Mouse (Mus musculus) lung, embryonic 15.5 days (tissue): ENCODE measurements at regions not wholly inside any gene's neighbourhood (a gene's known extent, or its start where the extent isn't known, plus 50 kb on each side); places are given as distances from the start of the nearest gene placed in this dataset.
A peak's percentile ranks its signal among the peaks of the same experiment; 100 is the strongest.

Source experiments
- ATAC-seq: fragments of 200-750 bp; cut with Nextera tagmentation; 2 replicates; pipeline ENCODE4 v1.8.0; 2017; ENCODE audit warnings: moderate number of reproducible peaks, borderline replicate concordance; ENCODE audit not compliant: low FRiP score, low TSS enrichment; ENCODE audit errors: extremely low read depth
- H3K27ac ChIP-seq: fragments of 300-500 bp; sonication (generic); 2 replicates; pipeline ENCODE4 v1.5.1; 2015; ENCODE audit warnings: moderate library complexity, mild to moderate bottlenecking, inconsistent platforms
- H3K27me3 ChIP-seq: fragments of 300-500 bp; sonication (generic); 2 replicates; pipeline ENCODE4 v1.6.1; 2015; ENCODE audit warnings: inconsistent platforms
- H3K36me3 ChIP-seq: fragments of 300-500 bp; sonication (generic); 2 replicates; pipeline ENCODE4 v1.6.1; 2015; ENCODE audit warnings: inconsistent platforms
- H3K4me1 ChIP-seq: fragments of 300-500 bp; sonication (generic); 2 replicates; pipeline ENCODE4 v1.6.1; 2015; ENCODE audit warnings: inconsistent platforms
- H3K4me2 ChIP-seq: fragments of 300-500 bp; sonication (generic); 2 replicates; pipeline ENCODE4 v1.6.1; 2015; ENCODE audit warnings: inconsistent platforms, mild to moderate bottlenecking, moderate library complexity
- H3K4me3 ChIP-seq: fragments of 300-500 bp; sonication (generic); 2 replicates; pipeline ENCODE4 v1.5.1; 2015; ENCODE audit warnings: mild to moderate bottlenecking, inconsistent platforms
- H3K9ac ChIP-seq: fragments of 300-500 bp; sonication (generic); 2 replicates; pipeline ENCODE4 v1.6.1; 2015; ENCODE audit warnings: inconsistent platforms
- H3K9me3 ChIP-seq: fragments of 300-500 bp; sonication (generic); 2 replicates; pipeline ENCODE4 v1.6.1; 2016; ENCODE audit warnings: inconsistent platforms
- WGBS: fragments of 180-500 bp; shearing (Covaris S2); methylation state at CpG from one replicate; pipeline ENCODE4 v1.1.7; 2015; 5-methylcytosine and 5-hydroxymethylcytosine counted together

- H3K4me1 ChIP-seq, result no peaks in the 10 kb centered on the region
- no peaks in the 10 kb centered on the region for H3K36me3 ChIP-seq
- ATAC-seq, result no peak
- no peak overlapping the region for H3K27ac ChIP-seq
- WGBS, result 60% methylated on average over 9 of the region's 9 CpGs
- H3K4me2 ChIP-seq, result no peak overlapping the region
- H3K27me3 ChIP-seq, result no peaks in the 10 kb centered on the region
- no peak overlapping the region for H3K9ac ChIP-seq
- H3K4me3 ChIP-seq, result no peak overlapping the region
- no peaks in the 10 kb centered on the region; the same call in 1 of the 2 replicates for H3K9me3 ChIP-seq
These were observed 148.2 kb downstream of the Qpct start for GRCm38 (mm10) chr17:79199814-79200491.

DNA sequence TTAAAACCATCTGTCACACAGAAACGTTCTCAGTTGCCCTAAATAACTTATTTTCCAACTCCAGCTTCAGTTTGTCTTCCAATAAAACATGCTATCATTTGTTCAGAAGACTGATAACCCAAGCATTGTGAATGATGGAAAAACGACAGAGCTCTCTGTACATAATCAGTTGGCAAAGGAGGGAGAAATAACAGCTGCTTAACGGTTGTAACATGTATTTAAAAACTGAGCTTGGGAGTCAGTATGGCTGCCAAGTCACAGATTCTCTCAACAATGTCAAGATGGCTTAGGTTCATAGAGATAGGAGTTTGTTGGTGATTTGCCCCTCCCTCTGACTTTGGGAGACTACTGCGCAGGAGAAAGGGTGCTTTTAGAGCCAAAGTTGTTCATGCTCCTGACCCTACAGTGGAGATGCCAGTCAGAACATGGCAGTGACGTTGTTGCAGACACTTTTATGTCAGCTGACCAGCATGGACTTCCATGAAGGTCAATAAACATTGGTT lies 140.2 kb downstream of the Qpct start:
- 42% methylated on average over 5 of the region's 5 CpGs for WGBS
- H3K36me3 ChIP-seq, result no peaks in the 10 kb centered on the region
- no peak overlapping the region for H3K4me3 ChIP-seq
- H3K4me1 ChIP-seq, result 0 out of 2 replicates have a peak, but pooled peaks cover 3% of the 10 kb centered on the region
- peak; percentile 52; the same call in 1 of the 2 replicates for ATAC-seq
- no peak overlapping the region for H3K27ac ChIP-seq
- no peak overlapping the region for H3K4me2 ChIP-seq
- no peaks in the 10 kb centered on the region for H3K27me3 ChIP-seq
- H3K9me3 ChIP-seq, result no peaks in the 10 kb centered on the region
- H3K9ac ChIP-seq, result no peak overlapping the region

GRCm38 (mm10) chr17:79188282-79188681 lies 136.6 kb downstream of the Qpct start:
- no peaks in the 10 kb centered on the region for H3K27me3 ChIP-seq
- H3K4me3 ChIP-seq, result no peak overlapping the region
- 0 out of 2 replicates have a peak, but pooled peaks cover 3% of the 10 kb centered on the region for H3K4me1 ChIP-seq
- no peak for ATAC-seq
- no peaks in the 10 kb centered on the region for H3K36me3 ChIP-seq
- no peak overlapping the region for H3K4me2 ChIP-seq
- 78% methylated on average over 7 of the region's 7 CpGs for WGBS
- no peak overlapping the region for H3K9ac ChIP-seq
- H3K9me3 ChIP-seq, result no peaks in the 10 kb centered on the region
- H3K27ac ChIP-seq, result no peak overlapping the region

DNA sequence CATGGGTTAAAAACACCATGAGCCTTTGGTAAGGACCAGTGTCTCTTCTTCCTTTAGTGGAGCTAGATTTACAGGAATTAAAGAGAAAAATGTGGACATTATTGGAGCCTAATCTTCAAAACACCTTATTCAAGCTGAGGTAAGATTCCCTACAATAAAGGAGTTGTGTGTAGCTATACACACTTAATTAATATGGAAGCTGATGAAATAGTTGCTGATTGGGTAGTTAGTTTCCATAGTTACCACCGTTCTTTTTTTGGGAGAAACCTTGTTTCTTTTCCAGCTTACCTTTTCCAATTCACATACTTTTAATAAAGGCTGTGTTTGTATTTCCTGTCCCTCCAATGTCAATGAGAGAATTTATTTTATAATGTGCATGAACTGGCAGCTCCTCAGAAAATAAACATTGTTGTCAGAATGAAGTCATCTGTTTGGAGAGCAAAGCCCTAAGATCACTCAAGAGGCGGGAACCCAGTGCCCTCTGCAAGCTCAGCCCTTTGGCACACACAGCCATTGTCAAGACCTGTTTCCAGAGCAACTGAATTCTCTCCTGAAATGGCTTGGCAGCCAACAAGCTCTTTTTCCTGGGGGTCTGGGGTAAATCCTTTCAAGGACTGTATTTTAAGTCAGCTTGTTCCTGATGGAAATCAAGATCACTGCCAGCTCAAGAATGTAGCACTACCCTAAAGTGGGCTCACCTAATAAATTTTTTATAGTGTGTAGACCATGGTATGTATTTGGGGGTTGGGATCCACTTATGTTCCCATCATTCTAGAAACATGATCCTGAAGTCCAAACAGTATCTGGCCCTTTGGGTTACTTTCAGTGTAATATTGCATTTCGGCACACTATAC lies 128.8 kb downstream of the Qpct start:
- no peaks in the 10 kb centered on the region for H3K27me3 ChIP-seq
- H3K4me1 ChIP-seq, result peaks cover 25% of the 10 kb centered on the region
- H3K27ac ChIP-seq, result peak overlapping the region; percentile 64
- H3K4me2 ChIP-seq, result no peak overlapping the region
- H3K9ac ChIP-seq, result no peak overlapping the region
- H3K9me3 ChIP-seq, result no peaks in the 10 kb centered on the region
- ATAC-seq, result peak; percentile 79; the same call in 1 of the 2 replicates
- H3K36me3 ChIP-seq, result no peaks in the 10 kb centered on the region
- 31% methylated on average over 3 of the region's 3 CpGs for WGBS
- no peak overlapping the region for H3K4me3 ChIP-seq

- Histone ChIP-seq H3K4me3 (no peak overlapping the region), H3K27ac (no peak overlapping the region), H3K9ac (no peak overlapping the region), H3K36me3 (no peaks in the 10 kb centered on the region), H3K27me3 (no peaks in the 10 kb centered on the region), H3K4me2 (no peak overlapping the region), H3K9me3 (no peaks in the 10 kb centered on the region), H3K4me1 (peaks cover 24% of the 10 kb centered on the region)
- no peak for ATAC-seq
- 77% methylated on average over 3 of the region's 3 CpGs for WGBS
These were observed 125.6 kb downstream of the Qpct start for GRCm38 (mm10) chr17:79177259-79177658.

DNA sequence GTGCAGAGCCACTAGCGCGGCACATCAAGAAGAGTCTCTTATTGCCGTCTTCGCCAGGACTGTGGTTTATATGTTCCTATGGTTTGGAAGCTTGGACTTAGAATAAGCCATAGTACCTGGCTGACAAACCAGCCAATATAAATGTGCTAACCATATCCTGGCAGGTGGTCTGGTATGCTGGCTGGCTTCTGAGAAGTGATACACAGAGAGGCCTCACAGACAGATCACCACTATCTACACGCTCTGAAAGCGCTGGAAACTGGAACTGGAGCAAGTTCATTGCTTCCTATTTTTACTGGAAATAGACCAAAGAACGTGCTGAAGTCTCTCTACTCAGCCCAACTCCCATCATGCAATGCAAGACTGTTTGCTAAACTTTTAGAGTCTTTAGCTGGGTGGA lies 124.7 kb downstream of the Qpct start:
- Histone ChIP-seq H3K4me3 (no peak overlapping the region), H3K27ac (no peak overlapping the region), H3K27me3 (no peaks in the 10 kb centered on the region), H3K4me1 (peaks cover 19% of the 10 kb centered on the region), H3K9me3 (no peaks in the 10 kb centered on the region), H3K36me3 (no peaks in the 10 kb centered on the region), H3K9ac (no peak overlapping the region), H3K4me2 (no peak overlapping the region)
- 75% methylated on average over 7 of the region's 7 CpGs for WGBS
- no peak for ATAC-seq

DNA sequence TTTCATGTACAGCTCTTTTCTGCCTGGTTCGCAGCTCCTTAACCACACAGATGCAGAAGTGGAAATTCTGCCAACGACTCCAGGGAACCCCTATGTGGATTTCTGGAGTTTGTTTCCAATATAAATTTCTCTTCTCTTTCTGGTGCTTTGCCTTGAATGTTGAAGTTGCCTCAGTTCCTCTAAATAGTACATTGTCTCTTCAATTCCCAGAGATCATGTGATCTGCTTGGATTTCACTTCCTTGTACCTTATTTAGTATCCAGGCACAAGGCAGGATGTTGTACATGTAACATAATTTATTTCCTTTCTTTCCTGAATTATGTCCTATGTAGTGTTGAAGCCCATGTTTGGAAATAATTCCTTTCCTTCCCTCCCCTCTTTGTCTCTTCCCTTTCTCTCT lies 123.7 kb downstream of the Qpct start:
- H3K27ac ChIP-seq, result no peak overlapping the region
- no peak overlapping the region for H3K4me2 ChIP-seq
- peaks cover 11% of the 10 kb centered on the region for H3K4me1 ChIP-seq
- no peak for ATAC-seq
- no peak overlapping the region for H3K4me3 ChIP-seq
- H3K9me3 ChIP-seq, result no peaks in the 10 kb centered on the region
- H3K36me3 ChIP-seq, result no peaks in the 10 kb centered on the region
- WGBS, result 73% methylated on average over 2 of the region's 2 CpGs
- no peaks in the 10 kb centered on the region for H3K27me3 ChIP-seq
- H3K9ac ChIP-seq, result no peak overlapping the region

GRCm38 (mm10) chr17:79172328-79172727 lies 120.6 kb downstream of the Qpct start:
- Histone ChIP-seq H3K9me3 (no peaks in the 10 kb centered on the region), H3K4me3 (no peak overlapping the region), H3K27ac (no peak overlapping the region), H3K27me3 (no peaks in the 10 kb centered on the region), H3K9ac (no peak overlapping the region), H3K4me2 (no peak overlapping the region), H3K36me3 (no peaks in the 10 kb centered on the region), H3K4me1 (peaks cover 5% of the 10 kb centered on the region; the same call in 1 of the 2 replicates)
- ATAC-seq, result no peak
- 33% methylated on average over 2 of the region's 2 CpGs for WGBS

GRCm38 (mm10) chr17:79170690-79171089 lies 119.0 kb downstream of the Qpct start:
- Histone ChIP-seq H3K36me3 (no peaks in the 10 kb centered on the region), H3K4me1 (peaks cover 7% of the 10 kb centered on the region; the same call in 1 of the 2 replicates), H3K27me3 (no peaks in the 10 kb centered on the region), H3K9me3 (no peaks in the 10 kb centered on the region), H3K4me2 (no peak overlapping the region), H3K27ac (no peak overlapping the region), H3K9ac (no peak overlapping the region), H3K4me3 (no peak overlapping the region)
- ATAC-seq, result no peak
- WGBS, result 71% methylated on average over 4 of the region's 4 CpGs

- no peaks in the 10 kb centered on the region for H3K27me3 ChIP-seq
- no peak overlapping the region for H3K27ac ChIP-seq
- H3K36me3 ChIP-seq, result no peaks in the 10 kb centered on the region
- H3K4me1 ChIP-seq, result peaks cover 10% of the 10 kb centered on the region; the same call in 1 of the 2 replicates
- no peak overlapping the region for H3K4me3 ChIP-seq
- no peak overlapping the region for H3K9ac ChIP-seq
- no peak for ATAC-seq
- 83% methylated on average over 6 of the region's 6 CpGs for WGBS
- no peak overlapping the region for H3K4me2 ChIP-seq
- H3K9me3 ChIP-seq, result no peaks in the 10 kb centered on the region
These were observed 115.5 kb downstream of the Qpct start for GRCm38 (mm10) chr17:79167198-79167597.

- Histone ChIP-seq H3K4me3 (no peak overlapping the region), H3K4me2 (no peak overlapping the region), H3K9ac (no peak overlapping the region), H3K36me3 (no peaks in the 10 kb centered on the region), H3K9me3 (no peaks in the 10 kb centered on the region), H3K4me1 (peaks cover 10% of the 10 kb centered on the region; the same call in 1 of the 2 replicates), H3K27me3 (no peaks in the 10 kb centered on the region), H3K27ac (no peak overlapping the region)
- 62% methylated on average over 5 of the region's 5 CpGs for WGBS
- no peak for ATAC-seq
These were observed 113.3 kb downstream of the Qpct start for GRCm38 (mm10) chr17:79164874-79165553.
